Mouse (Mus musculus) CH12.LX (cell line): Measurements from ENCODE around the gene Hspa4l. TPM values are rescaled to one million over a fixed set of nuclear protein-coding genes. Genes with fewer than 3 reads are reported as not detected.

Source experiments
- DNase-seq: peaks from one replicate; pipeline ENCODE4 v3.0.0-alpha.2; 2013; ENCODE audit errors: extremely low read depth
- H3K27ac ChIP-seq: 2 replicates; pipeline ENCODE4 v1.5.1; 2012; ENCODE audit warnings: low read depth, mild to moderate bottlenecking, control low read depth, moderate library complexity; ENCODE audit not compliant: insufficient read depth
- H3K27me3 ChIP-seq: replicated peaks from 2 replicates; pipeline ENCODE3; 2012; ENCODE audit warnings: inconsistent platforms
- H3K36me3 ChIP-seq, 2 experiments: replicated peaks in 1 of 2; 2 replicates each; pipeline versions ENCODE3 to v1.6.1; 2012; ENCODE audit warnings: inconsistent platforms in 1 of 2, low read length in 1 of 2, mild to moderate bottlenecking in 1 of 2, mixed read lengths in 1 of 2, moderate library complexity in 1 of 2; ENCODE audit not compliant: control insufficient read depth in 1 of 2, insufficient read depth in 1 of 2
- H3K4me1 ChIP-seq, 2 experiments: 2 replicates each; pipeline ENCODE4 v1.6.1; 2012; ENCODE audit warnings: inconsistent platforms in 1 of 2, moderate library complexity in 1 of 2; ENCODE audit not compliant: insufficient read depth in 2 of 2, control insufficient read depth in 1 of 2
- H3K4me2 ChIP-seq: 2 replicates; pipeline ENCODE4 v1.6.1; 2012; ENCODE audit warnings: low read depth, mild to moderate bottlenecking, control low read depth; ENCODE audit not compliant: poor library complexity, insufficient read depth, severe bottlenecking
- H3K4me3 ChIP-seq, 3 experiments: fragments of 150-350 bp in 1 of 3; sonication (generic) in 1 of 3; replicated peaks in 1 of 3; 2 replicates each; pipeline versions ENCODE3 to v1.5.1; 2011 to 2012; ENCODE audit warnings: low read depth in 2 of 3, low read length in 2 of 3, mild to moderate bottlenecking in 2 of 3, moderate library complexity in 2 of 3, control low read depth in 1 of 3, improper control_type of control experiment in 1 of 3, inconsistent platforms in 1 of 3, mixed read lengths in 1 of 3; ENCODE audit not compliant: poor library complexity in 1 of 3
- H3K79me2 ChIP-seq: replicated peaks from 2 replicates; pipeline ENCODE4 v1.6.1; 2012; ENCODE audit warnings: mild to moderate bottlenecking, moderate library complexity; ENCODE audit not compliant: control insufficient read depth, poor library complexity, insufficient read depth, severe bottlenecking; ENCODE audit errors: extremely low read depth
- H3K9ac ChIP-seq: 2 replicates; pipeline ENCODE4 v1.6.1; 2012; ENCODE audit warnings: low read depth, mild to moderate bottlenecking, control low read depth, moderate library complexity; ENCODE audit not compliant: insufficient read depth
- H3K9me3 ChIP-seq: replicated peaks from 2 replicates; pipeline ENCODE3; 2012; ENCODE audit warnings: low read length, inconsistent platforms, mixed read lengths
- CTCF ChIP-seq, 2 experiments: IDR thresholded peaks in 1 of 2; conservative IDR thresholded peaks in 1 of 2; 2 replicates each; pipeline ENCODE4 v1.5.1; 2011 to 2012; ENCODE audit warnings: low read depth in 2 of 2, low read length in 2 of 2, improper control_type of control experiment in 1 of 2, inconsistent platforms in 1 of 2, mild to moderate bottlenecking in 1 of 2, moderate library complexity in 1 of 2
- ELF1 ChIP-seq: IDR thresholded peaks from 2 replicates; pipeline ENCODE4 v1.6.1; 2014; ENCODE audit warnings: low read depth, mild to moderate bottlenecking, inconsistent platforms, low read length, improper control_type of control experiment
- HCFC1 ChIP-seq: IDR thresholded peaks from 2 replicates; pipeline ENCODE4 v1.6.1; 2012; ENCODE audit warnings: low read depth, mild to moderate bottlenecking, inconsistent platforms, low read length, improper control_type of control experiment
- IRF4 ChIP-seq: IDR thresholded peaks from 2 replicates; pipeline ENCODE4 v1.6.1; 2014; ENCODE audit warnings: low read depth, mild to moderate bottlenecking, inconsistent platforms, low read length, improper control_type of control experiment
- KAT2A ChIP-seq: IDR thresholded peaks from 2 replicates; pipeline ENCODE4 v1.6.1; 2012; ENCODE audit warnings: low read length, improper control_type of control experiment, inconsistent platforms; ENCODE audit not compliant: insufficient replicate concordance
- MEF2A ChIP-seq: IDR thresholded peaks from 2 replicates; pipeline ENCODE4 v1.6.1; 2014; ENCODE audit warnings: low read depth, mild to moderate bottlenecking, inconsistent platforms, low read length, improper control_type of control experiment, borderline replicate concordance
- NELFE ChIP-seq: IDR thresholded peaks from 2 replicates; pipeline ENCODE4 v1.6.1; 2011; ENCODE audit warnings: low read depth, low read length, improper control_type of control experiment
- NRF1 ChIP-seq: IDR thresholded peaks from 2 replicates; pipeline ENCODE4 v1.6.1; 2014; ENCODE audit warnings: low read depth, mild to moderate bottlenecking, inconsistent platforms, low read length, improper control_type of control experiment, moderate library complexity
- PAX5 ChIP-seq: IDR thresholded peaks from 2 replicates; pipeline ENCODE4 v1.6.1; 2012; ENCODE audit warnings: low read length, inconsistent platforms, mixed read lengths
- UBTF ChIP-seq: IDR thresholded peaks from 2 replicates; pipeline ENCODE4 v1.6.1; 2012; ENCODE audit warnings: low read depth, mild to moderate bottlenecking, inconsistent platforms, low read length, improper control_type of control experiment, moderate library complexity
- USF1 ChIP-seq: IDR thresholded peaks from 2 replicates; pipeline ENCODE4 v1.6.1; 2014; ENCODE audit warnings: low read depth, mild to moderate bottlenecking, inconsistent platforms, low read length, improper control_type of control experiment
- USF2 ChIP-seq: conservative IDR thresholded peaks from 2 replicates; pipeline ENCODE4 v1.6.1; 2011; ENCODE audit warnings: low read depth, low read length, improper control_type of control experiment
- ZKSCAN1 ChIP-seq: IDR thresholded peaks from 2 replicates; pipeline ENCODE4 v1.6.1; 2012; ENCODE audit warnings: low read depth, inconsistent platforms, low read length, improper control_type of control experiment, borderline replicate concordance
- ZMIZ1 ChIP-seq: IDR thresholded peaks from 2 replicates; pipeline ENCODE4 v1.6.1; 2012; ENCODE audit warnings: low read depth, mild to moderate bottlenecking, inconsistent platforms, low read length, improper control_type of control experiment
- dilution Hi-C: fragments of 300-500 bp; cut with MboI; formaldehyde crosslinking; loops from 2 replicates; pipeline ENCODE4 v1.14.3; 2020; ENCODE audit warnings: low sequenced_read_pairs; ENCODE audit not compliant: extremely low pct_unique_long_range_greater_than_20kb, extremely low pct_ligation_motif_present
- in situ Hi-C: fragments of 300-500 bp; cut with MboI; formaldehyde crosslinking; loops from 3 replicates; pipeline ENCODE4 v1.14.3; 2019; ENCODE audit warnings: low sequenced_read_pairs, low pct_ligation_motif_present, low pct_unique_long_range_greater_than_20kb, mixed read lengths
- polyA plus RNA-seq: library from polyadenylated mRNA; unstranded; fragments of >175 nt; gene quantifications from 2 replicates; pipeline ENCODE4 v1.2.1, GENCODE M21; 2012; ENCODE audit warnings: low read depth; ENCODE audit not compliant: insufficient read length
- total RNA-seq, 2 experiments: library from RNA; depleted of rRNA; stranded (reverse); fragments of 300-350 nt in 1 of 2; fragments of >200 nt in 1 of 2; gene quantifications; 2 replicates each; pipeline ENCODE4 v1.2.3; 2012 to 2014

Gene Hspa4l
- total and polyA plus RNA-seq, 3 experiments = 1.7 to 5.3 (median 2.3) TPM

DNA sequence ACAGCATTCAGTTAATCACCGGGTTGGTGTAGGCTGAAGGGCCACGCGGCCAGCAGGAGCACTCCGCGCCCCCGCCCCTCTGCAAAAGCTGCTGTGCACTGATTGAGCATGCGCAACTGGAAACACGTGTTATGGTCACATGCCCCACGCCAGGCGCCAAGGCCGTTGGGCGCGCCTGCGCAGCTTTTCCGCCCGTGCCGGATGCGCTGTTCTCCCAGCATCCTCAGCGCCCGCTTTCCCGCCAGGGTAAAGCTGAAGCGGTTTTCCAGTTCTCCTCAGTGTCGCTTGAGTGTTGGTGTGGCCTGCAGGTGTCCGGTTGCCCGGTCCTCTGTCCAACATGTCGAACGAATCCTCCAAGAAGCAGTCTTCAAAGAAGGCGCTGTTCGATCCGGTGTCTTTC, 35.6 kb upstream of the Hspa4l start, which contains the start of gene Slc25a31:
TSS of gene Slc25a31 (plus strand) at position 201 of the 400 bp plus-strand sequence.
- H3K36me3 ChIP-seq = no peaks in the 10 kb centered on the region

DNA sequence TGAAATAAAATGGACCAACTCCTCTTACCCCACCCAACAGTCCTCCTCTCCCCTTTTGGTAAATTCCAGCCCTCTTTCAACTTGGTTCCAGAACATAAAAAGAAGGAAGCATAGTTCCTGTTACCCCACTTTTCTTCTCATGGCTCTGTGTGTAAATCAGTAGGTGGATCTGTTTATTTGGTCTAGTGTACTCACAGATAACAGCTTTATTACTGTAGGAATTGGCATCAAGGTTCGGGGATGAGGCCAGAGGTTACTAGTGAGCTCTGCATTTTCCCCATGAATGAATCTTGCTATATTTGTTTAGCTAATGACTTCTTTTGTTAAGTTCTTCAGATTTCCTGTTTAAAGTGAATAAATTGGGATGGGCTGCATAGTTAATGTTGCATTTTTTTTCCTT, 28.2 kb upstream of the Hspa4l start:
- no peaks in the 10 kb centered on the region for H3K4me1 ChIP-seq
- no peak overlapping the region for H3K4me3 ChIP-seq
- dilution Hi-C loops = no loop called here
- no peaks in the 10 kb centered on the region for H3K79me2 ChIP-seq
- H3K9ac ChIP-seq = no peak overlapping the region
- no peak overlapping the region for H3K27ac ChIP-seq
- H3K9me3 ChIP-seq = no peaks in the 10 kb centered on the region
- in situ Hi-C loops = no loop called here
- TF ChIP-seq HCFC1 = no peak
- no peak for TF ChIP-seq IRF4
- no peak for TF ChIP-seq KAT2A
- TF ChIP-seq, all 38 proteins: peak for 0
- no peak overlapping the region for H3K4me2 ChIP-seq
- DNase-seq = no peak
- no peaks in the 10 kb centered on the region for H3K27me3 ChIP-seq
- H3K36me3 ChIP-seq = no peaks in the 10 kb centered on the region

More for the DNA sequence above, 35.6 kb upstream of the Hspa4l start, which contains the start of gene Slc25a31:
- H3K4me1 ChIP-seq = no peaks in the 10 kb centered on the region
- TF ChIP-seq PAX5 (no peak), KAT2A (no peak), CTCF (conservative IDR thresholded peaks at IDR 0.05 in 1 of 2, IDR thresholded peaks at IDR 0.05 in 1 of 2; ENCODE audit: low read depth in 2 of 2, low read length in 2 of 2) (no peak), USF1 (no peak), ZMIZ1 (no peak), USF2 (no peak), IRF4 (no peak)
- dilution Hi-C loops = no loop called here
- no peak within 1 kb of the TSS for H3K9ac ChIP-seq
- H3K79me2 ChIP-seq = no peaks in the 10 kb centered on the region
- no peak for DNase-seq
- H3K4me2 ChIP-seq = no peak within 1 kb of the TSS
- H3K9me3 ChIP-seq = peaks cover 2% of the 10 kb centered on the region
- in situ Hi-C loops = no loop called here
- H3K27ac ChIP-seq = no peak within 1 kb of the TSS
- H3K27me3 ChIP-seq = no peaks in the 10 kb centered on the region
- no peak within 1 kb of the TSS for H3K4me3 ChIP-seq

DNA sequence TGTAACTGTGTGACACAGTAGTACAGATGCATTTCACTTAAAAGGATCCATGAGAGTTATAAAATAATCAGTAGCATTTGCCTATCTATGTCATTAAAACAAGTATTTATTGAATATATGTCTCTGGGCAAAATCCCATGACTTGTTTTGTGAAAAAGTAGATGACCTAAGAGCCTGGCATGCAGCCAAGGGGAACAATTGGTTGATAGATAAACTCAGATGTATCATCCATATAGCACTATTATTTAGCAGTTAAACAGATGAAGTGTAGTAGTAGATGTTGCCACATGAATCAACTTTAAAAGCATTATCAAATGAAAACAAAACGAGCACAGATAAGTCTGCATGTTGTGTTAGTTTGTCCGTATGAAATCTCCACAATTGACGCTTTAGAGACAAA, 25.3 kb upstream of the Hspa4l start:
- H3K27me3 ChIP-seq = no peaks in the 10 kb centered on the region
- H3K27ac ChIP-seq = no peak overlapping the region
- in situ Hi-C loops (no loop called here), dilution Hi-C loops (no loop called here)
- no peaks in the 10 kb centered on the region for H3K36me3 ChIP-seq
- no peak overlapping the region for H3K4me2 ChIP-seq
- no peaks in the 10 kb centered on the region for H3K79me2 ChIP-seq
- no peak for TF ChIP-seq PAX5
- TF ChIP-seq ELF1 = no peak
- TF ChIP-seq MEF2A = no peak
- TF ChIP-seq NELFE = no peak
- TF ChIP-seq ZKSCAN1 = no peak
- no peak for TF ChIP-seq UBTF
- no peak for TF ChIP-seq NRF1
- DNase-seq = no peak
- H3K4me1 ChIP-seq = no peaks in the 10 kb centered on the region
- no peak overlapping the region for H3K9ac ChIP-seq
- no peak overlapping the region for H3K4me3 ChIP-seq
- no peaks in the 10 kb centered on the region for H3K9me3 ChIP-seq
